ENCODE assay signal across 8 mouse cellular contexts in the genomic region with DNA sequence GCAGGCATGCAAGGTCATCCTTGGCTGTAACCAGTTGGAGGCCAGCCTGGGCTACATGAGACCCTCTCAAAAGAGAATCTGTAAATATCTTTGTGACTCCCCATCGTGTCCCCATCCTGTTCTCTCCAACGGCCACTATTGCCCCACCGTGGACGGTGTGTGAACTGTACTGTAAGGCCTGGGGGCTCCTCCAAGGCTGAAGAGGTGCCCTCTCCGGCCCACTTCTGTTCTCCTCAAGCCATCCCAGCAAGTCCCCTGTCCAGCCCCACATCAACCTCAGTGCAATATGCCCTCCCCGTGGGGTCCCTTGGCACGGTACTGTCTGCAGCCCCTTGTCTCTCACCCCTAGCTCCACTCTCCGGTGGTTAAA. TPM values are rescaled to one million over a fixed set of nuclear protein-coding genes. Genes with fewer than 3 reads are reported as not detected.
DNase-seq lines count a peak whose midpoint lies in the region; TF ChIP-seq lines count a peak whose summit lies in the region.

No protein-coding gene starts in this region.

- peaks cover 27% of the 10 kb centered on the region for H3K79me2 ChIP-seq in macrophage (ENCODE audit: inconsistent target)

- peaks cover 27% of the 10 kb centered on the region for H3K4me1 ChIP-seq in thymus, adult 2 months (replicated peaks; ENCODE audit: control insufficient read depth, insufficient read depth, low read length)

- 48% methylated on average over 8 of the region's 8 CpGs for WGBS in thymus, adult 2 months
- WGBS in macrophage (ENCODE audit: missing documents), result 34% methylated on average over 8 of the region's 8 CpGs

- DNase-seq in adrenal gland, adult 2 months, result peak; percentile 54
- no peak for DNase-seq in adrenal gland, postnatal 4 days (ENCODE audit: low spot score in 2 of 2)
- peak; percentile 52 for DNase-seq in thymus, adult 2 months
- DNase-seq in thymus, adult 18-20 months, result no peak
- DNase-seq in heart, postnatal 4 days, result peak; percentile 49
- no peak for DNase-seq in embryo, embryonic 9.5 days (ENCODE audit: extremely low spot score)
- DNase-seq in right cerebral cortex, postnatal 14 days, result no peak

- H3K27me3 ChIP-seq in thymus, adult 2 months (ENCODE audit: control insufficient read depth, insufficient read depth, low read length), result no peaks in the 10 kb centered on the region

- no peak for TF ChIP-seq POLR2A in thymus, adult 2 months (IDR thresholded peaks at IDR 0.05; ENCODE audit: control insufficient read depth, extremely low read depth, insufficient read depth, low read length, poor library complexity)

- H3K36me3 ChIP-seq in thymus, adult 2 months (ENCODE audit: control insufficient read depth, insufficient read depth, low read length), result peaks cover 33% of the 10 kb centered on the region
- peaks cover 47% of the 10 kb centered on the region for H3K36me3 ChIP-seq in macrophage (ENCODE audit: inconsistent target)

- H3K4me3 ChIP-seq in thymus, adult 2 months (ENCODE audit: control insufficient read depth, insufficient read depth, low read length), result no peak overlapping the region
- H3K4me3 ChIP-seq in macrophage (ENCODE audit: inconsistent target), result peak overlapping the region; percentile 40

- H3K27ac ChIP-seq in thymus, adult 2 months (ENCODE audit: control insufficient read depth, insufficient read depth, low read length), result peak overlapping the region; percentile 65
- peak overlapping the region; percentile 93 for H3K27ac ChIP-seq in macrophage

- no peak for TF ChIP-seq CTCF in thymus, adult 2 months (IDR thresholded peaks at IDR 0.05; ENCODE audit: borderline replicate concordance, control insufficient read depth, extremely low read depth, insufficient read depth, low read length, poor library complexity)

RNA-seq across cellular contexts. Expression of a gene that starts 1.6 kb away (rescaled TPM):
- total RNA-seq in adrenal gland, adult 2 months (2021), result 10 to 100 TPM; 32.6 to 40.3 TPM
- polyA plus RNA-seq in adrenal gland, adult 2 months (2012; rRNA removed), result 35.5 and 37.4 TPM in 2 replicates
- 10 to 100 TPM; 43.8 to 44.4 TPM for total RNA-seq in adrenal gland, postnatal 4 days (2021)
- polyA plus RNA-seq in thymus, adult 2 months (2012; rRNA removed), result 89.3 and 89.6 TPM in 2 replicates
- 10 to 100 TPM; 20.7 to 21.0 TPM for total RNA-seq in heart, postnatal 4 days (2021)
- total RNA-seq in macrophage (2018; cell fraction: chromatin; rRNA removed), result 10 to 100 TPM in 25 of 26 experiments, 1 to 10 TPM in 1; 9.3 to 34.2 (median 20.3) TPM
- 10 to 100 TPM; 10.7 to 19.0 (median 16.9) TPM for total RNA-seq in macrophage (2018; cell fraction: cytosol; rRNA removed)
- total RNA-seq in macrophage (2018; cell fraction: nucleus; rRNA removed), result 10 to 100 TPM; 10.9 to 30.3 (median 17.6) TPM
- polyA plus RNA-seq in macrophage (2018), result 14.4 to 21.3 TPM (median 15.1 TPM) in 3 replicates

RNA-seq across cellular contexts. Expression of a gene that starts 9.2 kb away (rescaled TPM):
- 10 to 100 TPM; 33.2 to 45.4 TPM for total RNA-seq in adrenal gland, adult 2 months (2021)
- 137 and 154 TPM in 2 replicates for polyA plus RNA-seq in adrenal gland, adult 2 months (2012; rRNA removed)
- 10 to 100 TPM; 27.3 to 30.6 TPM for total RNA-seq in adrenal gland, postnatal 4 days (2021)
- 310 and 312 TPM in 2 replicates for polyA plus RNA-seq in thymus, adult 2 months (2012; rRNA removed)
- total RNA-seq in heart, postnatal 4 days (2021), result 1 to 10 TPM; 5.5 to 5.6 TPM
- 1 to 10 TPM in 1 of 26 experiments, not detected in 25; 1.1 TPM for total RNA-seq in macrophage (2018; cell fraction: chromatin; rRNA removed)
- under 1 TPM in 4 of 26 experiments, not detected in 22; 0.05 to 0.13 (median 0.11) TPM for total RNA-seq in macrophage (2018; cell fraction: cytosol; rRNA removed)
- under 1 TPM in 1 of 26 experiments, not detected in 25; 0.49 TPM for total RNA-seq in macrophage (2018; cell fraction: nucleus; rRNA removed)
- not detected in 3 replicates for polyA plus RNA-seq in macrophage (2018)

RNA-seq across cellular contexts. Expression of a gene that starts 23.8 kb away (rescaled TPM):
- total RNA-seq in adrenal gland, adult 2 months (2021), result 10 to 100 TPM in 1 of 2 experiments, 1 to 10 TPM in 1; 2.9 to 10.3 TPM
- 2.8 and 3.2 TPM in 2 replicates for polyA plus RNA-seq in adrenal gland, adult 2 months (2012; rRNA removed)
- 1 to 10 TPM; 2.3 to 2.6 TPM for total RNA-seq in adrenal gland, postnatal 4 days (2021)
- 0.70 and 0.82 TPM in 2 replicates for polyA plus RNA-seq in thymus, adult 2 months (2012; rRNA removed)
- total RNA-seq in heart, postnatal 4 days (2021), result 1 to 10 TPM; 2.2 to 3.3 TPM
- total RNA-seq in macrophage (2018; cell fraction: chromatin; rRNA removed), result under 1 TPM in 2 of 26 experiments, not detected in 24; 0.16 to 0.71 TPM
- total RNA-seq in macrophage (2018; cell fraction: cytosol; rRNA removed), result under 1 TPM in 18 of 26 experiments, not detected in 8; 0.03 to 0.17 (median 0.08) TPM
- 1 to 10 TPM in 1 of 26 experiments, under 1 TPM in 1, not detected in 24; 0.18 to 1.4 TPM for total RNA-seq in macrophage (2018; cell fraction: nucleus; rRNA removed)
- polyA plus RNA-seq in macrophage (2018), result 0.07 TPM in 1 of 3 replicates, not detected in the others

RNA-seq across cellular contexts. Expression of a gene that starts 26.6 kb away (rescaled TPM):
- 10 to 100 TPM; 34.3 to 44.6 TPM for total RNA-seq in adrenal gland, adult 2 months (2021)
- 71.0 and 72.8 TPM in 2 replicates for polyA plus RNA-seq in adrenal gland, adult 2 months (2012; rRNA removed)
- 10 to 100 TPM; 65.2 to 71.1 TPM for total RNA-seq in adrenal gland, postnatal 4 days (2021)
- polyA plus RNA-seq in thymus, adult 2 months (2012; rRNA removed), result 212 and 239 TPM in 2 replicates
- 10 to 100 TPM; 52.0 to 55.4 TPM for total RNA-seq in heart, postnatal 4 days (2021)
- total RNA-seq in macrophage (2018; cell fraction: chromatin; rRNA removed), result 100 to 1,000 TPM in 24 of 26 experiments, 10 to 100 TPM in 2; 39.6 to 234 (median 132) TPM
- total RNA-seq in macrophage (2018; cell fraction: cytosol; rRNA removed), result 100 to 1,000 TPM in 10 of 26 experiments, 10 to 100 TPM in 16; 63.7 to 115 (median 91.8) TPM
- total RNA-seq in macrophage (2018; cell fraction: nucleus; rRNA removed), result 100 to 1,000 TPM in 17 of 26 experiments, 10 to 100 TPM in 9; 68.2 to 171 (median 103) TPM
- 63.2 to 85.8 TPM (median 77.1 TPM) in 3 replicates for polyA plus RNA-seq in macrophage (2018)

RNA-seq across cellular contexts. Expression of a gene that starts 27.9 kb away (rescaled TPM):
- total RNA-seq in adrenal gland, adult 2 months (2021), result under 1 TPM; 0.41 to 0.92 TPM
- polyA plus RNA-seq in adrenal gland, adult 2 months (2012; rRNA removed), result 0.52 and 0.72 TPM in 2 replicates
- 1 to 10 TPM; 1.8 to 3.1 TPM for total RNA-seq in adrenal gland, postnatal 4 days (2021)
- polyA plus RNA-seq in thymus, adult 2 months (2012; rRNA removed), result 27.5 and 34.5 TPM in 2 replicates
- total RNA-seq in heart, postnatal 4 days (2021), result under 1 TPM in 1 of 2 experiments, not detected in 1; 0.50 TPM
- 10 to 100 TPM in 7 of 26 experiments, 1 to 10 TPM in 18, under 1 TPM in 1; 0.75 to 37.3 (median 7.3) TPM for total RNA-seq in macrophage (2018; cell fraction: chromatin; rRNA removed)
- total RNA-seq in macrophage (2018; cell fraction: cytosol; rRNA removed), result 1 to 10 TPM; 1.1 to 6.3 (median 2.9) TPM
- total RNA-seq in macrophage (2018; cell fraction: nucleus; rRNA removed), result 10 to 100 TPM in 2 of 26 experiments, 1 to 10 TPM in 23, under 1 TPM in 1; 0.63 to 11.8 (median 3.8) TPM
- polyA plus RNA-seq in macrophage (2018), result 1.7 to 4.2 TPM (median 3.3 TPM) in 3 replicates

Comparison
In these comparisons a context has a peak if more than half of its experiments do, and no peak if none do; other contexts are left out.
1. DNase-seq: peak in adrenal gland, adult 2 months (single experiment), thymus, adult 2 months (single experiment) and heart, postnatal 4 days (single experiment); none in adrenal gland, postnatal 4 days (0 of 2), thymus, adult 18-20 months (0 of 2), embryo, embryonic 9.5 days (single experiment) and right cerebral cortex, postnatal 14 days (single experiment).
2. RNA of a gene that starts 9.2 kb away (total RNA-seq): 33.2 to 45.4 TPM in adrenal gland, adult 2 months and 27.3 to 30.6 TPM in adrenal gland, postnatal 4 days; 5.5 to 5.6 TPM in heart, postnatal 4 days; every median in the first group is over 4 times any median in the second.